Mouse (Mus musculus) heart, embryonic 15.5 days (tissue): Measurements from ENCODE around the gene Pla2g1b. TPM values are rescaled to one million over a fixed set of nuclear protein-coding genes. Genes with fewer than 3 reads are reported as not detected.
"Not testable (repeated sequence)": the region's sequence is repeated elsewhere in the genome, so short reads cannot be mapped to it uniquely, and the experiment has no call there.

Experiments
- ATAC-seq: fragments of 200-750 bp; cut with Nextera tagmentation; replicated peaks from 2 replicates; pipeline ENCODE4 v1.8.0; 2017; ENCODE audit warnings: low read depth, moderate TSS enrichment; ENCODE audit not compliant: insufficient number of reproducible peaks, insufficient read depth, low FRiP score
- H3K27ac ChIP-seq: fragments of 300-500 bp; sonication (generic); 2 replicates; pipeline ENCODE4 v1.5.1; 2015; ENCODE audit warnings: mild to moderate bottlenecking, inconsistent platforms
- H3K27me3 ChIP-seq: fragments of 300-500 bp; sonication (generic); 2 replicates; pipeline ENCODE4 v1.6.1; 2015; ENCODE audit warnings: inconsistent platforms
- H3K36me3 ChIP-seq: fragments of 300-500 bp; sonication (generic); 2 replicates; pipeline ENCODE4 v1.6.1; 2015; ENCODE audit warnings: mild to moderate bottlenecking, inconsistent platforms
- H3K4me1 ChIP-seq: fragments of 300-500 bp; sonication (generic); replicated peaks from 2 replicates; pipeline ENCODE4 v1.6.1; 2015; ENCODE audit warnings: inconsistent platforms
- H3K4me2 ChIP-seq: fragments of 300-500 bp; sonication (generic); 2 replicates; pipeline ENCODE4 v1.6.1; 2015; ENCODE audit warnings: inconsistent platforms, mild to moderate bottlenecking, moderate library complexity
- H3K4me3 ChIP-seq: fragments of 300-500 bp; sonication (generic); 2 replicates; pipeline ENCODE4 v1.5.1; 2015; ENCODE audit warnings: mild to moderate bottlenecking, inconsistent platforms
- H3K9ac ChIP-seq: fragments of 300-500 bp; sonication (generic); 2 replicates; pipeline ENCODE4 v1.6.1; 2015; ENCODE audit warnings: mild to moderate bottlenecking, inconsistent platforms
- H3K9me3 ChIP-seq: fragments of 300-500 bp; sonication (generic); replicated peaks from 2 replicates; pipeline ENCODE4 v1.6.1; 2016; ENCODE audit warnings: inconsistent platforms
- WGBS: fragments of 180-500 bp; shearing (Covaris S2); methylation state at CpG from one replicate; pipeline ENCODE4 v1.1.7; 2015; ENCODE audit warnings: mixed read lengths; 5-methylcytosine and 5-hydroxymethylcytosine counted together
- polyA plus RNA-seq: library from polyadenylated mRNA; unstranded; fragments of >200 nt; fragmentation: Nextera tagmentation; extraction: Ambion mirVana; gene quantifications from 2 replicates; pipeline ENCODE4 v1.2.1, GENCODE M21; 2015

The Pla2g1b gene
- polyA plus RNA-seq, 1 experiment from 2014 or later = 0.52 TPM

- ATAC-seq = no peak
- no peaks in the 10 kb centered on the region for H3K9me3 ChIP-seq
- H3K4me2 ChIP-seq = no peak overlapping the region
- 88% methylated on average over 8 of the region's 8 CpGs for WGBS
- no peaks in the 10 kb centered on the region for H3K27me3 ChIP-seq
- peaks cover 37% of the 10 kb centered on the region for H3K4me1 ChIP-seq
- no peaks in the 10 kb centered on the region for H3K36me3 ChIP-seq
- no peak overlapping the region for H3K9ac ChIP-seq
- no peak overlapping the region for H3K4me3 ChIP-seq
- H3K27ac ChIP-seq = no peak overlapping the region
Measured at GRCm38 (mm10) chr5:115487353-115487752, 21.3 kb downstream of the Pla2g1b start.

- H3K27me3 ChIP-seq = no peaks in the 10 kb centered on the region
- H3K4me1 ChIP-seq = peaks cover 35% of the 10 kb centered on the region
- ATAC-seq = no peak
- H3K27ac ChIP-seq = peak overlapping the region; percentile 100
- H3K4me2 ChIP-seq = peak overlapping the region; percentile 72
- no peak overlapping the region for H3K9ac ChIP-seq
- no peak overlapping the region for H3K4me3 ChIP-seq
- 76% methylated on average over 9 of the region's 9 CpGs for WGBS
- no peaks in the 10 kb centered on the region for H3K36me3 ChIP-seq
- no peaks in the 10 kb centered on the region for H3K9me3 ChIP-seq
Measured at GRCm38 (mm10) chr5:115487942-115488580, 22.0 kb downstream of the Pla2g1b start.

- peak; percentile 64 for ATAC-seq
- Histone ChIP-seq H3K27ac (peak overlapping the region; percentile 100), H3K36me3 (no peaks in the 10 kb centered on the region), H3K27me3 (no peaks in the 10 kb centered on the region), H3K4me1 (peaks cover 43% of the 10 kb centered on the region), H3K9ac (peak overlapping the region; percentile 92), H3K4me2 (peak overlapping the region; percentile 72), H3K4me3 (peak overlapping the region; percentile 50), H3K9me3 (no peaks in the 10 kb centered on the region)
- WGBS = under 1% methylated on average over 39 of the region's 39 CpGs
Measured at GRCm38 (mm10) chr5:115488841-115489698, 23.0 kb downstream of the Pla2g1b start.

- Histone ChIP-seq H3K27ac (peak overlapping the region; percentile 100), H3K4me3 (peak overlapping the region; percentile 50), H3K4me2 (peak overlapping the region; percentile 72), H3K36me3 (no peaks in the 10 kb centered on the region), H3K4me1 (peaks cover 38% of the 10 kb centered on the region), H3K27me3 (no peaks in the 10 kb centered on the region), H3K9ac (peak overlapping the region; percentile 92), H3K9me3 (no peaks in the 10 kb centered on the region)
- under 1% methylated on average over 50 of the region's 50 CpGs for WGBS
- ATAC-seq = peak; percentile 76
Measured at GRCm38 (mm10) chr5:115489699-115490637, 23.9 kb downstream of the Pla2g1b start.

GRCm38 (mm10) chr5:115490638-115491000, 24.6 kb downstream of the Pla2g1b start:
- H3K27ac ChIP-seq = peak overlapping the region; percentile 100
- H3K9me3 ChIP-seq = no peaks in the 10 kb centered on the region
- peak overlapping the region; percentile 72 for H3K4me2 ChIP-seq
- 9% methylated on average over 8 of the region's 8 CpGs for WGBS
- H3K4me3 ChIP-seq = no peak overlapping the region
- H3K4me1 ChIP-seq = peaks cover 38% of the 10 kb centered on the region
- ATAC-seq = no peak
- H3K9ac ChIP-seq = no peak overlapping the region
- H3K27me3 ChIP-seq = no peaks in the 10 kb centered on the region
- no peaks in the 10 kb centered on the region for H3K36me3 ChIP-seq

- H3K9ac ChIP-seq = no peak overlapping the region
- no peaks in the 10 kb centered on the region for H3K9me3 ChIP-seq
- peak overlapping the region; percentile 72 for H3K4me2 ChIP-seq
- no peaks in the 10 kb centered on the region for H3K27me3 ChIP-seq
- H3K36me3 ChIP-seq = no peaks in the 10 kb centered on the region
- H3K4me3 ChIP-seq = no peak overlapping the region
- H3K4me1 ChIP-seq = peaks cover 38% of the 10 kb centered on the region
- H3K27ac ChIP-seq = peak overlapping the region; percentile 100
- whole genome bisulfite sequencing = 32% methylated on average over 5 of the region's 5 CpGs
- no peak for ATAC-seq
Measured at GRCm38 (mm10) chr5:115491076-115491475, 25.0 kb downstream of the Pla2g1b start.

- Histone ChIP-seq H3K4me2 (peak overlapping the region; percentile 72), H3K36me3 (no peaks in the 10 kb centered on the region), H3K9ac (peak overlapping the region; percentile 50), H3K4me1 (peaks cover 38% of the 10 kb centered on the region), H3K4me3 (peak overlapping the region; percentile 34), H3K27ac (peak overlapping the region; percentile 100), H3K9me3 (no peaks in the 10 kb centered on the region), H3K27me3 (no peaks in the 10 kb centered on the region)
- WGBS = 2% methylated on average over 28 of the region's 28 CpGs
- peak; percentile 12 for ATAC-seq
Measured at GRCm38 (mm10) chr5:115491771-115492322, 25.8 kb downstream of the Pla2g1b start.

GRCm38 (mm10) chr5:115492711-115493335, 26.8 kb downstream of the Pla2g1b start:
- Histone ChIP-seq H3K27ac (peak overlapping the region; percentile 79), H3K9me3 (no peaks in the 10 kb centered on the region), H3K27me3 (no peaks in the 10 kb centered on the region), H3K36me3 (no peaks in the 10 kb centered on the region), H3K9ac (no peak overlapping the region), H3K4me2 (0 out of 2 replicates have a peak overlapping the region, but pooled peaks have one; percentile 13), H3K4me1 (peaks cover 38% of the 10 kb centered on the region), H3K4me3 (no peak overlapping the region)
- ATAC-seq = no peak
- 63% methylated on average over 6 of the region's 6 CpGs for WGBS

GRCm38 (mm10) chr5:115493441-115493840, 27.4 kb downstream of the Pla2g1b start:
- WGBS = 38% methylated on average over 5 of the region's 5 CpGs
- Histone ChIP-seq H3K27me3 (no peaks in the 10 kb centered on the region), H3K4me2 (peak overlapping the region; percentile 13; the same call in 1 of the 2 replicates), H3K27ac (peak overlapping the region; percentile 79), H3K4me1 (peaks cover 36% of the 10 kb centered on the region), H3K4me3 (no peak overlapping the region), H3K9ac (0 out of 2 replicates have a peak overlapping the region, but pooled peaks have one; percentile 21), H3K9me3 (no peaks in the 10 kb centered on the region), H3K36me3 (no peaks in the 10 kb centered on the region)
- ATAC-seq = no peak

- not testable (repeated sequence) for H3K4me3 ChIP-seq, ATAC-seq, H3K27ac ChIP-seq, H3K27me3 ChIP-seq, H3K9ac ChIP-seq, H3K9me3 ChIP-seq, H3K4me2 ChIP-seq, H3K36me3 ChIP-seq
- peaks cover 30% of the 10 kb centered on the region for H3K4me1 ChIP-seq
- 91% methylated on average over 3 of the region's 3 CpGs for WGBS
Measured at GRCm38 (mm10) chr5:115495618-115496017, 29.6 kb downstream of the Pla2g1b start.
